Mouse (Mus musculus): ENCODE measurements at regions not wholly inside any gene's neighbourhood (a gene's known extent, or its start where the extent isn't known, plus 50 kb on each side); places are given as distances from the start of the nearest gene placed in this dataset.

- Histone ChIP-seq H3K36me3 (ENCODE audit: control insufficient read depth in 1 of 2, insufficient read depth in 2 of 2, low read length in 2 of 2) (no peaks in the 10 kb centered on the region), H3K27ac (ENCODE audit: control insufficient read depth, low read depth, low read length) (no peak overlapping the region), H3K9me3 (replicated peaks; ENCODE audit: insufficient read depth, low read length) (no peaks in the 10 kb centered on the region), H3K9ac (ENCODE audit: control insufficient read depth, low read depth, low read length, poor library complexity, severe bottlenecking) (no peak overlapping the region), H3K27me3 (ENCODE audit: control insufficient read depth in 1 of 2, insufficient read depth in 2 of 2, low read length in 2 of 2) (no peaks in the 10 kb centered on the region; a peak in 1 of 4 replicates), H3K4me1 (ENCODE audit: control insufficient read depth in 1 of 2, insufficient read depth in 2 of 2, low read length in 2 of 2) (no peaks in the 10 kb centered on the region), H3K79me2 (ENCODE audit: control insufficient read depth, insufficient read depth, low read length, poor library complexity) (no peaks in the 10 kb centered on the region), H3K4me3 (ENCODE audit: control insufficient read depth in 1 of 2, insufficient read depth in 1 of 2, low read depth in 2 of 2, low read length in 2 of 2) (no peak overlapping the region)
- TF ChIP-seq RAD21 (IDR thresholded peaks at IDR 0.05; ENCODE audit: low read depth, low read length) = no peak
- TF ChIP-seq MAFK (IDR thresholded peaks at IDR 0.05; ENCODE audit: borderline replicate concordance, low read depth, low read length) = no peak
- no peak for TF ChIP-seq POLR2AphosphoS2 (IDR thresholded peaks at IDR 0.05; ENCODE audit: low read length)
- no peak for TF ChIP-seq CHD2 (IDR thresholded peaks at IDR 0.05; ENCODE audit: low read length)
- TF ChIP-seq HCFC1 (IDR thresholded peaks at IDR 0.05; ENCODE audit: low read depth, low read length) = no peak
- TF ChIP-seq RCOR1 (IDR thresholded peaks at IDR 0.05; ENCODE audit: low read depth, low read length) = no peak
- TF ChIP-seq BHLHE40 (IDR thresholded peaks at IDR 0.05; ENCODE audit: borderline replicate concordance, low read depth, low read length) = no peak
- TF ChIP-seq TAL1 (IDR thresholded peaks at IDR 0.05; ENCODE audit: low read length) = no peak
- no peak for DNase-seq (ENCODE audit: low read depth, low spot score)
Observed at GRCm38 (mm10) chr14:60444552-60444937, 71.5 kb downstream of the Amer2 start.

GRCm38 (mm10) chr14:60446037-60446436 is 73.0 kb downstream of the Amer2 start:
- Histone ChIP-seq H3K4me1 (ENCODE audit: control insufficient read depth in 1 of 2, insufficient read depth in 2 of 2, low read length in 2 of 2) (no peaks in the 10 kb centered on the region), H3K27me3 (ENCODE audit: control insufficient read depth in 1 of 2, insufficient read depth in 2 of 2, low read length in 2 of 2) (no peaks in the 10 kb centered on the region; a peak in 1 of 4 replicates), H3K9ac (ENCODE audit: control insufficient read depth, low read depth, low read length, poor library complexity, severe bottlenecking) (no peak overlapping the region), H3K4me3 (ENCODE audit: control insufficient read depth in 1 of 2, insufficient read depth in 1 of 2, low read depth in 2 of 2, low read length in 2 of 2) (no peak overlapping the region), H3K27ac (ENCODE audit: control insufficient read depth, low read depth, low read length) (no peak overlapping the region), H3K79me2 (ENCODE audit: control insufficient read depth, insufficient read depth, low read length, poor library complexity) (no peaks in the 10 kb centered on the region), H3K9me3 (replicated peaks; ENCODE audit: insufficient read depth, low read length) (no peaks in the 10 kb centered on the region), H3K36me3 (ENCODE audit: control insufficient read depth in 1 of 2, insufficient read depth in 2 of 2, low read length in 2 of 2) (no peaks in the 10 kb centered on the region)
- DNase-seq (ENCODE audit: low read depth, low spot score) = no peak
- TF ChIP-seq GABPA (IDR thresholded peaks at IDR 0.05; ENCODE audit: low read depth, low read length) = no peak
- TF ChIP-seq MAX (IDR thresholded peaks at IDR 0.05; ENCODE audit: low read length) = no peak
- no peak for TF ChIP-seq E2F4 (IDR thresholded peaks at IDR 0.05; ENCODE audit: borderline replicate concordance, low read depth, low read length)
- TF ChIP-seq ZNF384 (IDR thresholded peaks at IDR 0.05; ENCODE audit: low read depth, low read length) = no peak
- TF ChIP-seq NRF1 (IDR thresholded peaks at IDR 0.05; ENCODE audit: insufficient read depth, low read depth, low read length, poor library complexity, severe bottlenecking) = no peak
- no peak for TF ChIP-seq TBP (IDR thresholded peaks at IDR 0.05; ENCODE audit: low read depth, low read length)
- no peak for TF ChIP-seq POLR2AphosphoS2 (IDR thresholded peaks at IDR 0.05; ENCODE audit: low read length)
- TF ChIP-seq KAT2A (conservative IDR thresholded peaks at IDR 0.05; ENCODE audit: low read depth, low read length) = no peak

GRCm38 (mm10) chr14:60451216-60451615 is 78.2 kb downstream of the Amer2 start:
- Histone ChIP-seq H3K4me1 (ENCODE audit: control insufficient read depth in 1 of 2, insufficient read depth in 2 of 2, low read length in 2 of 2) (no peaks in the 10 kb centered on the region), H3K79me2 (ENCODE audit: control insufficient read depth, insufficient read depth, low read length, poor library complexity) (no peaks in the 10 kb centered on the region), H3K9me3 (replicated peaks; ENCODE audit: insufficient read depth, low read length) (no peaks in the 10 kb centered on the region), H3K4me3 (ENCODE audit: control insufficient read depth in 1 of 2, insufficient read depth in 1 of 2, low read depth in 2 of 2, low read length in 2 of 2) (no peak overlapping the region), H3K9ac (ENCODE audit: control insufficient read depth, low read depth, low read length, poor library complexity, severe bottlenecking) (no peak overlapping the region), H3K27ac (ENCODE audit: control insufficient read depth, low read depth, low read length) (no peak overlapping the region), H3K36me3 (ENCODE audit: control insufficient read depth in 1 of 2, insufficient read depth in 2 of 2, low read length in 2 of 2) (no peaks in the 10 kb centered on the region), H3K27me3 (ENCODE audit: control insufficient read depth in 1 of 2, insufficient read depth in 2 of 2, low read length in 2 of 2) (no peaks in the 10 kb centered on the region; a peak in 1 of 4 replicates)
- no peak for DNase-seq (ENCODE audit: low read depth, low spot score)
- no peak for TF ChIP-seq TBP (IDR thresholded peaks at IDR 0.05; ENCODE audit: low read depth, low read length)
- no peak for TF ChIP-seq JUND (IDR thresholded peaks at IDR 0.05; ENCODE audit: low read depth, low read length)
- TF ChIP-seq GABPA (IDR thresholded peaks at IDR 0.05; ENCODE audit: low read depth, low read length) = no peak
- TF ChIP-seq MYB (IDR thresholded peaks at IDR 0.05; ENCODE audit: low read depth, low read length) = no peak
- TF ChIP-seq POLR2AphosphoS2 (IDR thresholded peaks at IDR 0.05; ENCODE audit: low read length) = no peak
- TF ChIP-seq CHD2 (IDR thresholded peaks at IDR 0.05; ENCODE audit: low read length) = no peak
- TF ChIP-seq MAX (IDR thresholded peaks at IDR 0.05; ENCODE audit: low read length) = no peak
- TF ChIP-seq MEF2A (IDR thresholded peaks at IDR 0.05; ENCODE audit: extremely low read depth, insufficient replicate concordance, low read depth, low read length, poor library complexity, severe bottlenecking) = no peak
- no peak for TF ChIP-seq ZNF384 (IDR thresholded peaks at IDR 0.05; ENCODE audit: low read depth, low read length)

Measured in MEL (cell line).